Mouse (Mus musculus): Measurements from ENCODE around the gene Olfr697. TPM values are rescaled to one million over a fixed set of nuclear protein-coding genes. Genes with fewer than 3 reads are reported as not detected.
A peak's percentile ranks its signal among the peaks of the same experiment; 100 is the strongest.
"Not testable (repeated sequence)": the region's sequence is repeated elsewhere in the genome, so short reads cannot be mapped to it uniquely, and the experiment has no call there.

The Olfr697 gene
- polyA plus RNA-seq (2015; fragmentation: Nextera tagmentation; extraction: Ambion mirVana) = not detected in 2 replicates

DNA sequence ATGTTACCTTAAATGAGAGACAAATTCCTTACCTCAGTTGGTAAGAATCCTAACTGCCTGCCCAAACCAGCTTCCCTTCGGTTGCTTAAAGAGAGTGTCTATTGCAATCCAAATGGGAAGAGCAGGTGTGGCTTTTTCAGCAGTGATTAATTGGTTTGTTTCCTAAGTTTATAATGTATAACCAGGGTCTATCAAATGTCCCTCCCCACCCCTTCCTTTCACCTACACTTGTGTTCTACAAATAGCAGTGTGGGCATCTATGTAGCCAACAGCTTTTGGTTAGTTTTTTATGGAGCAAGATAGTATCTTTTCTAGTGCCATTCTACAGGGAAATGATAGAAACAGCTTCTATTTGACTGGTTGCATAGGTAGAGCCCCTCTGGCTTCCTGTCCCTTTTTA is at the start of gene Olfr697:
Gene Olfr697, minus strand, starts transcription at position 101 of the 400 bp plus-strand sequence.
- Histone ChIP-seq H3K9ac (no peak within 1 kb of the TSS), H3K4me3 (replicated peaks) (no peak within 1 kb of the TSS), H3K4me1 (replicated peaks) (no peaks in the 10 kb centered on the region), H3K27ac (no peak within 1 kb of the TSS), H3K9me3 (no peaks in the 10 kb centered on the region), H3K27me3 (replicated peaks) (no peaks in the 10 kb centered on the region), H3K4me2 (replicated peaks) (no peak within 1 kb of the TSS), H3K36me3 (no peaks in the 10 kb centered on the region)
- ATAC-seq = no peak
- 69% methylated on average over 1 of the region's 1 CpGs for WGBS

DNA sequence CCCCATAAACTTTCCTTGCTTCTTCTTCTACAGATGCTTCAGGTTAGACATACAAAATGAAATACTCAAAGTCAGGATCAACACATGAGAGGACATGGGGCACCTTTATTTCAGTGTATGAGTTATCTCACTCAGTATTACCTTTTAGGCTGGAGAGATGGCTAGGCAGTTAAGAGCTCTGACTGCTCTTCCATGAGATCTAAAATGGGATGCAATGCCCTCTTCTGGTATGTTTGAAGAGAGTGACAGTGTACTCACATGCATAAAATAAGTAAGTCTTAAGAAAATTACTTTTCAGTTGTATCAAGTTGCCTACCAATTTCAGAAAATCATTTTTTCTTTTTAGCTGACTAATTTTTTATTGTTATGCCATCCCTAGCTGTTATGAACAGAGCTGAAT is 46.1 kb upstream of the Olfr697 start:
- Histone ChIP-seq H3K36me3 (no peaks in the 10 kb centered on the region), H3K4me1 (replicated peaks) (no peaks in the 10 kb centered on the region), H3K4me2 (replicated peaks) (no peak overlapping the region), H3K27ac (no peak overlapping the region), H3K27me3 (replicated peaks) (no peaks in the 10 kb centered on the region), H3K9ac (no peak overlapping the region), H3K4me3 (replicated peaks) (no peak overlapping the region), H3K9me3 (no peaks in the 10 kb centered on the region)
- ATAC-seq = no peak

DNA sequence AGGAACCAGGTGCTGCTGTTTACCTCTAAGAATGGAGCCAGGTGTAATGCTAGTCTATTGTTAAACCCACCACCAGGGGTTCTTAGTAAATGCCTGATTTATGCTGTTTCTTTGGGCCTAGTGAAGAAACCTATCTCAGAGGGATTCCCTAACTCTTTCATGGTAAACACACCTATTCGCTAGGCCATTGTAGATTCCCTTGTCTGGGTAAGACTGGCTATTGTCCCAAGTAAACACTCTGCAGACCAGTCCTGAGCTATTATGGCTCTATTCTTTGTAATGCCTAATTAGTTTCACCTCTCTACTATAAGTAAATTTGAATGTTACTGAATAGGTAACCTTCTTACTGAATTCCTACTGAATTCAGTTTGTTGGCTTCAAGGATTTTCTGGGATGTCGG is 18.8 kb upstream of the Olfr697 start:
- not testable (repeated sequence) for H3K4me3 ChIP-seq (replicated peaks); H3K27ac ChIP-seq; H3K27me3 ChIP-seq (replicated peaks); ATAC-seq; H3K9me3 ChIP-seq; H3K4me1 ChIP-seq (replicated peaks); H3K4me2 ChIP-seq (replicated peaks); H3K9ac ChIP-seq; H3K36me3 ChIP-seq
- 83% methylated on average over 2 of the region's 2 CpGs for WGBS

DNA sequence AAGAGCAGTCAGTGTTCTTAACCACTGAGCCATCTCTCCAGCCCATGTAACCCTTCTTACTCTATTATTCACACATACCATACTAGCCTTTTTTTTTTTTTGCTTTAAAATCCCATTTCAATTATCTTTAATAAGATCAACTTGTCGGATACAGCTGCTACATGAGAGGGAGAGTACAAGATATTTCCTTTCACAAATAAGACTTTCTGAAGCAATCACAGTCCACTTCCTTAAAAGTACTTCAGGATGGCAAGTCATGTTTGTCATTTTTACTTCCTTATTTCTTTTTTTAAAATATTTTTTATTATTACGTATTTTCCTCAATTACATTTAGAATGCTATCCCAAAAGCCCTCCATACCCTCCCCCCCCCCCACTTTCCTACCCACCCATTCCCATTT is 16.6 kb upstream of the Olfr697 start:
- H3K9me3 ChIP-seq = no peaks in the 10 kb centered on the region
- no peak for ATAC-seq
- H3K4me2 ChIP-seq (replicated peaks) = no peak overlapping the region
- H3K4me1 ChIP-seq (replicated peaks) = no peaks in the 10 kb centered on the region
- no peak overlapping the region for H3K4me3 ChIP-seq (replicated peaks)
- 87% methylated on average over 2 of the region's 2 CpGs for WGBS
- H3K36me3 ChIP-seq = no peaks in the 10 kb centered on the region
- no peak overlapping the region for H3K9ac ChIP-seq
- no peak overlapping the region for H3K27ac ChIP-seq
- no peaks in the 10 kb centered on the region for H3K27me3 ChIP-seq (replicated peaks)

DNA sequence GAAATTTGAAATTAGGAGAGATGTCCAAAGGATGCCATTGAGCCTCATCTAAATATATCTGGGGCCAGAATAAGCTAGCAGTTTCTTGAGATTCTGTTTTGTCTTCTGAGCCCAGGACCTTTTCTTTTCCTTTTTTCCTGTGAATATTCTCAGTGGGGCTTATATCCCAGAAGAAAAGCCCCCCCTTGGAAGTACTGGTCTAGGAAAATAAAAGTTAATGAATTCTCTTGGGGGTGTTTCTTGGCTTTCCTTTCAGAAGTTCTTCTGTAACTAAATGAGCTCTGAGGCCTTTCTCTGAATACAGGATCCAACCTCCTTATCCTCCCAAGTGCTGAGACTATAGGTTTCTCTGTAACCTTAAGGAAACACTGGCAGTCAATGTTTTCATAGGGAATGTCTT is 13.1 kb upstream of the Olfr697 start, which contains the start of gene Olfr698:
Gene Olfr698, minus strand, starts transcription at position 101 of the 400 bp plus-strand sequence.
- Histone ChIP-seq H3K36me3 (no peaks in the 10 kb centered on the region), H3K4me2 (replicated peaks) (no peak within 1 kb of the TSS), H3K9me3 (no peaks in the 10 kb centered on the region), H3K9ac (no peak within 1 kb of the TSS), H3K4me1 (replicated peaks) (no peaks in the 10 kb centered on the region), H3K27ac (no peak within 1 kb of the TSS), H3K27me3 (replicated peaks) (no peaks in the 10 kb centered on the region), H3K4me3 (replicated peaks) (no peak within 1 kb of the TSS)
- no peak for ATAC-seq

GRCm38 (mm10) chr7:106745811-106746210 is 3.6 kb upstream of the Olfr697 start:
- WGBS = 90% methylated on average over 5 of the region's 5 CpGs

DNA sequence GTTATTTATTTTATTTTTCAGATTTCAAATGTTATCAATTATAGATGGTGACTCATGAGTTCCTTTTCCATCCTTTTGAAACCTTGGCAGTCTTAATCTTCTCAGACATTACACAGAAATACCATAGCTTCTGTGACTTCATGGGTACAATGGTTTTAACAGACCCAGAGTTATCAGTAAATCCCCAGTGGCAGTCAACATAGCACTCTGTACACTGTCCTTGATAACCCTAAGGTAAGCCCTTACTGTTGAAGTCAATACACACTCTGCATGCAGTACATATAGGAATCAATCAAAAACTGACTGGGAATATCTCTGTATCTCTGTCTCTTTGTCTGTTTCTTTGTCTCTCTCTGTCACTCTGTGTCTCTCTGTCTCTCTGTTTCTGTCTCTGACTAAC is 5.2 kb downstream of the Olfr697 start:
- no peaks in the 10 kb centered on the region for H3K9me3 ChIP-seq
- ATAC-seq = no peak
- H3K4me2 ChIP-seq (replicated peaks) = no peak overlapping the region
- no peak overlapping the region for H3K27ac ChIP-seq
- H3K27me3 ChIP-seq (replicated peaks) = no peaks in the 10 kb centered on the region
- H3K9ac ChIP-seq = no peak overlapping the region
- no peak overlapping the region for H3K4me3 ChIP-seq (replicated peaks)
- H3K4me1 ChIP-seq (replicated peaks) = no peaks in the 10 kb centered on the region
- no peaks in the 10 kb centered on the region for H3K36me3 ChIP-seq

More at GRCm38 (mm10) chr7:106745811-106746210, 3.6 kb upstream of the Olfr697 start:
- no peak overlapping the region for H3K4me3 ChIP-seq (replicated peaks)
- H3K27me3 ChIP-seq (replicated peaks) = no peaks in the 10 kb centered on the region
- no peak overlapping the region for H3K27ac ChIP-seq
- H3K4me1 ChIP-seq (replicated peaks) = no peaks in the 10 kb centered on the region
- no peaks in the 10 kb centered on the region for H3K36me3 ChIP-seq
- no peak overlapping the region for H3K4me2 ChIP-seq (replicated peaks)
- ATAC-seq = no peak
- H3K9ac ChIP-seq = no peak overlapping the region
- no peaks in the 10 kb centered on the region for H3K9me3 ChIP-seq

GRCm38 (mm10) chr7:106733717-106734116 is 8.5 kb downstream of the Olfr697 start:
- Histone ChIP-seq H3K4me2 (replicated peaks) (no peak overlapping the region), H3K36me3 (no peaks in the 10 kb centered on the region), H3K4me1 (replicated peaks) (no peaks in the 10 kb centered on the region), H3K27me3 (replicated peaks) (no peaks in the 10 kb centered on the region), H3K9ac (no peak overlapping the region), H3K9me3 (no peaks in the 10 kb centered on the region), H3K4me3 (replicated peaks) (no peak overlapping the region), H3K27ac (no peak overlapping the region)
- 17% methylated on average over 2 of the region's 2 CpGs for WGBS
- peak; percentile 86 for ATAC-seq

- not testable (repeated sequence) for ATAC-seq; H3K4me2 ChIP-seq (replicated peaks); H3K27me3 ChIP-seq (replicated peaks); H3K9me3 ChIP-seq; H3K9ac ChIP-seq; H3K36me3 ChIP-seq; H3K4me1 ChIP-seq (replicated peaks); H3K27ac ChIP-seq; H3K4me3 ChIP-seq (replicated peaks)
- 74% methylated on average over 2 of the region's 2 CpGs for WGBS
Measured at GRCm38 (mm10) chr7:106725654-106726053, 16.6 kb downstream of the Olfr697 start.

- Histone ChIP-seq H3K27ac (no peak within 1 kb of the TSS), H3K4me2 (replicated peaks) (no peak within 1 kb of the TSS), H3K4me3 (replicated peaks) (no peak within 1 kb of the TSS), H3K27me3 (replicated peaks) (no peaks in the 10 kb centered on the region), H3K9ac (no peak within 1 kb of the TSS), H3K4me1 (replicated peaks) (no peaks in the 10 kb centered on the region), H3K36me3 (no peaks in the 10 kb centered on the region), H3K9me3 (no peaks in the 10 kb centered on the region)
- ATAC-seq = no peak
Measured at GRCm38 (mm10) chr7:106716296-106716695, 25.9 kb downstream of the Olfr697 start, which contains the start of gene Olfr695. TSS of gene Olfr695 (minus strand) at chr7:106716396.

GRCm38 (mm10) chr7:106711463-106711862 is 30.8 kb downstream of the Olfr697 start:
- H3K36me3 ChIP-seq = no peaks in the 10 kb centered on the region
- no peak overlapping the region for H3K9ac ChIP-seq
- 86% methylated on average over 6 of the region's 6 CpGs for WGBS
- H3K27me3 ChIP-seq (replicated peaks) = no peaks in the 10 kb centered on the region
- no peak overlapping the region for H3K27ac ChIP-seq
- H3K9me3 ChIP-seq = no peaks in the 10 kb centered on the region
- no peak overlapping the region for H3K4me2 ChIP-seq (replicated peaks)
- H3K4me3 ChIP-seq (replicated peaks) = no peak overlapping the region
- ATAC-seq = no peak
- no peaks in the 10 kb centered on the region for H3K4me1 ChIP-seq (replicated peaks)

GRCm38 (mm10) chr7:106707705-106708104 is 34.5 kb downstream of the Olfr697 start:
- H3K4me3 ChIP-seq (replicated peaks); H3K9ac ChIP-seq; H3K27me3 ChIP-seq (replicated peaks); H3K36me3 ChIP-seq; H3K27ac ChIP-seq; ATAC-seq; H3K4me1 ChIP-seq (replicated peaks); H3K9me3 ChIP-seq; H3K4me2 ChIP-seq (replicated peaks): not testable (repeated sequence)
- WGBS = 85% methylated on average over 10 of the region's 10 CpGs

DNA sequence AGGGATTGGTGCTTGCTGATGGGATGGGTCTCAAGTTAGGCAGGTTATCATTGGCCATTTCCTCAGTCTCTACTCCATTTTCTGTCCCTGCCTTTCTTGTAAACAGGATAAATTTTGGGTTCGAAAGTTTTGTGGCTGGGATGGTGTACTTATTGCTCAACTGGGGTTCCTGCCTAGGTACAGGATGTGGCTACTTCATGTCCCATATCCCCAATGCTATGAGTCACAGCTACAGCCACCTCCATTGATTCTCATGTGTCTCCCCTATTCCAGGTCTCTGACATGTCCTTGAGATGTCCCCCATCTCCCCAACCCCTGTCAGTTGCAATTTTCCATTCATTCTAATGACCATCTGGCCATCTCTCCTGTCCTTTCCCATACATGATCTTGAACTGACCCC is 45.4 kb downstream of the Olfr697 start:
- no peak for ATAC-seq
- Histone ChIP-seq H3K4me1 (replicated peaks) (no peaks in the 10 kb centered on the region), H3K27me3 (replicated peaks) (no peaks in the 10 kb centered on the region), H3K9ac (no peak overlapping the region), H3K36me3 (no peaks in the 10 kb centered on the region), H3K4me3 (replicated peaks) (no peak overlapping the region), H3K27ac (no peak overlapping the region), H3K4me2 (replicated peaks) (no peak overlapping the region), H3K9me3 (no peaks in the 10 kb centered on the region)
- 77% methylated on average over 1 of the region's 1 CpGs for WGBS

DNA sequence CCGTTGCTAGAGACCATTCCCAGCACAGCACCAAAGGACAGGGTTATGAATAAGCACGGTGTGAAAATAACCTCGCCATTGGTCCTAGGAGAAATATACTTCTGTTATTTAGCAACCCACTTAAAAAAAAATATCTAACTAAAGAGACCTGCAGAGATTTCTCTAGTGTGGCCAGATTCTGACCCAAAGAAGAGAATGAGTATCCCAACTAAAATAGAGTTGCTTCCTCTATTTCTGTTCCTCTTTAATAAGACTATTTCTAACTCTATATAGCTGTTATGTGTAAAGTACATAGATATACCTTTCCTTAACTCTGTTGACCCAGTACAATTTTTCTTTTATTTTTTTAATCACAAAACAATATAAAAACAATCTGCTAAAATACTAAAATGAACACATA is 49.3 kb downstream of the Olfr697 start:
- Histone ChIP-seq H3K4me3 (replicated peaks) (no peak overlapping the region), H3K27ac (no peak overlapping the region), H3K9me3 (no peaks in the 10 kb centered on the region), H3K4me1 (replicated peaks) (no peaks in the 10 kb centered on the region), H3K36me3 (no peaks in the 10 kb centered on the region), H3K4me2 (replicated peaks) (no peak overlapping the region), H3K27me3 (replicated peaks) (no peaks in the 10 kb centered on the region), H3K9ac (no peak overlapping the region)
- 89% methylated on average over 3 of the region's 3 CpGs for WGBS
- no peak for ATAC-seq
